Mouse (Mus musculus): Measurements from ENCODE around the gene Cbln3.

DNA sequence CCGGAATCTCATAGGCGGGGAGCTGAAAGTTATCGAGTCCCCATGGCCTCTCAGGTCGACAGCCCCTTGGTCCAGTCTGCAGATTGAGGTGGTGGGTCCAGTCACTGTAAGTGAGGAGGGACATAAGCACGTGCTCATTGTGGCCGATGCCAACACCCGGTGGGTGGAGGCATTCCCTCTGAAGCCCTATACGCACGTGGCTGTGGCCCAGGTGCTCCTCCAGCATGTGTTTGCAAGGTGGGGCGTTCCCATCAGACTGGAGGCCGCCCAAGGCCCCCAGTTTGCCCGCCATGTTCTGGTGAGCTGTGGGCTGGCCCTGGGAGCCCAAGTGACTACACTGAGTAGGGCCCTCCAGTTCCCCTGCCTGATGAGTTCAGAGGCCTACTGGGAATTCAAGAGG is 12.2 kb downstream of the Cbln3 start:
- no peak for TF ChIP-seq CTCF (IDR thresholded peaks at IDR 0.05; ENCODE audit: low read depth)
- TF ChIP-seq EP300 (IDR thresholded peaks at IDR 0.05; ENCODE audit: low read depth) = no peak
